Mouse (Mus musculus) erythroblast, embryonic 14.5 days (primary cell): ENCODE data around the gene Gstt2. TPM values are rescaled to one million over a fixed set of nuclear protein-coding genes. Genes with fewer than 3 reads are reported as not detected.

Experiments
- H3K27me3 ChIP-seq: 2 replicates; pipeline ENCODE4 v1.6.1; 2012; ENCODE audit warnings: inconsistent platforms; ENCODE audit not compliant: control insufficient read depth
- H3K36me3 ChIP-seq: 2 replicates; pipeline ENCODE4 v1.6.1; 2012; ENCODE audit warnings: mild to moderate bottlenecking, inconsistent platforms; ENCODE audit not compliant: control insufficient read depth
- H3K4me1 ChIP-seq: 2 replicates; pipeline ENCODE4 v1.6.1; 2012; ENCODE audit warnings: inconsistent platforms; ENCODE audit not compliant: control insufficient read depth
- H3K4me3 ChIP-seq: replicated peaks from 2 replicates; pipeline ENCODE3; 2012; ENCODE audit warnings: moderate library complexity, mild to moderate bottlenecking, inconsistent platforms
- H3K9me3 ChIP-seq: 2 replicates; pipeline ENCODE4 v1.6.1; 2012; ENCODE audit warnings: low read length, inconsistent platforms, mixed read lengths; ENCODE audit not compliant: control insufficient read depth
- GATA1 ChIP-seq: IDR thresholded peaks from 2 replicates; pipeline ENCODE4 v1.6.1; 2012; ENCODE audit warnings: low read length, inconsistent platforms, mixed read lengths
- TAL1 ChIP-seq: IDR thresholded peaks from 3 replicates; pipeline ENCODE4 v1.6.1; 2012; ENCODE audit warnings: low read length, inconsistent platforms, mixed read lengths
- polyA plus RNA-seq: library from polyadenylated mRNA; stranded (reverse); fragments of >175 nt; gene quantifications from 2 replicates; pipeline ENCODE4 v1.2.3, GENCODE M21; 2012

Gstt2 gene
- polyA plus RNA-seq, 1 experiment, result 0.64 TPM

GRCm38 (mm10) chr10:75833456-75834080, 3.7 kb downstream of the Gstt2 start:
- TF ChIP-seq TAL1, result no peak
- TF ChIP-seq GATA1, result no peak
- Histone ChIP-seq H3K4me3 (peak overlapping the region; percentile 84), H3K9me3 (no peaks in the 10 kb centered on the region), H3K36me3 (no peaks in the 10 kb centered on the region), H3K27me3 (peaks cover 26% of the 10 kb centered on the region), H3K4me1 (peaks cover 62% of the 10 kb centered on the region)

GRCm38 (mm10) chr10:75832272-75832895, 4.8 kb downstream of the Gstt2 start:
- Histone ChIP-seq H3K4me1 (peaks cover 50% of the 10 kb centered on the region), H3K27me3 (peaks cover 26% of the 10 kb centered on the region), H3K9me3 (no peaks in the 10 kb centered on the region), H3K4me3 (no peak overlapping the region), H3K36me3 (no peaks in the 10 kb centered on the region)
- TF ChIP-seq GATA1 (no peak), TAL1 (no peak)

- Histone ChIP-seq H3K36me3 (no peaks in the 10 kb centered on the region), H3K4me1 (peaks cover 29% of the 10 kb centered on the region), H3K9me3 (no peaks in the 10 kb centered on the region), H3K27me3 (peaks cover 26% of the 10 kb centered on the region), H3K4me3 (no peak overlapping the region)
- no peak for TF ChIP-seq GATA1
- no peak for TF ChIP-seq TAL1
Measured at GRCm38 (mm10) chr10:75830275-75830670, 7.0 kb downstream of the Gstt2 start.

- Histone ChIP-seq H3K27me3 (peaks cover 25% of the 10 kb centered on the region), H3K4me1 (peaks cover 24% of the 10 kb centered on the region), H3K9me3 (no peaks in the 10 kb centered on the region), H3K36me3 (no peaks in the 10 kb centered on the region), H3K4me3 (no peak overlapping the region)
- TF ChIP-seq TAL1, result no peak
- no peak for TF ChIP-seq GATA1
Measured at GRCm38 (mm10) chr10:75829529-75830274, 7.5 kb downstream of the Gstt2 start.

GRCm38 (mm10) chr10:75828500-75828931, 8.7 kb downstream of the Gstt2 start:
- Histone ChIP-seq H3K4me1 (peaks cover 12% of the 10 kb centered on the region), H3K27me3 (peaks cover 13% of the 10 kb centered on the region)
- TF ChIP-seq GATA1 (no peak), TAL1 (no peak)

GRCm38 (mm10) chr10:75827668-75828360, 9.4 kb downstream of the Gstt2 start:
- Histone ChIP-seq H3K27me3 (peaks cover 6% of the 10 kb centered on the region), H3K4me3 (no peak overlapping the region), H3K4me1 (peaks cover 6% of the 10 kb centered on the region), H3K9me3 (no peaks in the 10 kb centered on the region), H3K36me3 (no peaks in the 10 kb centered on the region)
- no peak for TF ChIP-seq GATA1
- no peak for TF ChIP-seq TAL1

More at GRCm38 (mm10) chr10:75828500-75828931, 8.7 kb downstream of the Gstt2 start:
- no peaks in the 10 kb centered on the region for H3K36me3 ChIP-seq
- no peak overlapping the region for H3K4me3 ChIP-seq
- H3K9me3 ChIP-seq, result no peaks in the 10 kb centered on the region

- no peaks in the 10 kb centered on the region for H3K9me3 ChIP-seq
Measured at GRCm38 (mm10) chr10:75824530-75824929, 12.7 kb downstream of the Gstt2 start.

GRCm38 (mm10) chr10:75823782-75824181, 13.4 kb downstream of the Gstt2 start:
- Histone ChIP-seq H3K9me3 (no peaks in the 10 kb centered on the region), H3K36me3 (no peaks in the 10 kb centered on the region), H3K4me1 (no peaks in the 10 kb centered on the region), H3K27me3 (no peaks in the 10 kb centered on the region), H3K4me3 (no peak overlapping the region)
- TF ChIP-seq TAL1 (no peak), GATA1 (no peak)

More at GRCm38 (mm10) chr10:75824530-75824929, 12.7 kb downstream of the Gstt2 start:
- Histone ChIP-seq H3K27me3 (no peaks in the 10 kb centered on the region), H3K4me1 (no peaks in the 10 kb centered on the region), H3K36me3 (no peaks in the 10 kb centered on the region), H3K4me3 (no peak overlapping the region)
- no peak for TF ChIP-seq GATA1
- no peak for TF ChIP-seq TAL1
